Mouse (Mus musculus) gastrocnemius, adult 2 months (tissue): ENCODE measurements around the gene Itk. TPM values are rescaled to one million over a fixed set of nuclear protein-coding genes. Genes with fewer than 3 reads are reported as not detected.
A peak's percentile ranks its signal among the peaks of the same experiment; 100 is the strongest.

Source experiments
- DNase-seq: peaks from one replicate; pipeline ENCODE4 v3.0.0; 2022
- H3K27ac ChIP-seq: fragments of 200-600 bp; 2 replicates; pipeline ENCODE4 v1.8.1; 2022; ENCODE audit warnings: mild to moderate bottlenecking
- H3K4me3 ChIP-seq: fragments of 200-600 bp; 2 replicates; pipeline ENCODE4 v1.8.1; 2022; ENCODE audit warnings: mild to moderate bottlenecking, moderate library complexity
- CTCF ChIP-seq: fragments of 200-600 bp; IDR thresholded peaks from 2 replicates; pipeline ENCODE4 v1.8.1; 2022; ENCODE audit warnings: antibody characterized with exemption, mild to moderate bottlenecking, moderate library complexity
- intact Hi-C: fragments of 180-260 bp; cut with DNase I; formaldehyde crosslinking; loops from one replicate; pipeline ENCODE4 v1.15.1; 2025
- total RNA-seq, 2 experiments: library from RNA; stranded (reverse); gene quantifications; 2 replicates each; pipeline ENCODE4 v1.2.3; 2021

Gene Itk
- total RNA-seq, 2 experiments from 2014 or later = not detected

- intact Hi-C loops = no loop called here
- DNase-seq = no peak
- no peak for TF ChIP-seq CTCF
- no peak overlapping the region for H3K27ac ChIP-seq
- H3K4me3 ChIP-seq = no peak overlapping the region
Measured at GRCm38 (mm10) chr11:46289561-46289960, 99.8 kb downstream of the Itk start.

DNA sequence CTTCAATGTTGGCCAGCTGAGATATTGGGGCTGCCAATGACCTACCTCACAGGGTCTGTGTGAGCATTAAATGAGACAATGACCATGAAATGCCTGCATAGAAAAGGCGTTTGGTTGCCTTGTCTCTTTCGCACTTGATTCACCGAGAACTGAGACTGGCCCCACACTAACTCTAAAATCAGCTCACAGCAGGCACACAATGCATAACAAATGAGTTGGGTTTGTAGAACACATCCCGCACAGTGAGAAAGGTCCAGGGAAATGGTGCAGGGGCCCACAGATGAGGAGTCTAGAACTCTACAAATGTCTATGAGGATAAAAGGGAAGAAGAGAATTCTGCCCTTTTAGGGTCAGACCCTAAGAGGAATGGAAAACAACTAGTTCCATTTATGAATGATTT, 100.3 kb downstream of the Itk start:
- Histone ChIP-seq H3K4me3 (no peak overlapping the region), H3K27ac (no peak overlapping the region)
- no peak for TF ChIP-seq CTCF
- DNase-seq = no peak
- intact Hi-C loops = no loop called here

GRCm38 (mm10) chr11:46288091-46288490, 101.2 kb downstream of the Itk start:
- no peak for TF ChIP-seq CTCF
- no peak for DNase-seq
- H3K27ac ChIP-seq = no peak overlapping the region
- intact Hi-C loops = no loop called here
- no peak overlapping the region for H3K4me3 ChIP-seq

DNA sequence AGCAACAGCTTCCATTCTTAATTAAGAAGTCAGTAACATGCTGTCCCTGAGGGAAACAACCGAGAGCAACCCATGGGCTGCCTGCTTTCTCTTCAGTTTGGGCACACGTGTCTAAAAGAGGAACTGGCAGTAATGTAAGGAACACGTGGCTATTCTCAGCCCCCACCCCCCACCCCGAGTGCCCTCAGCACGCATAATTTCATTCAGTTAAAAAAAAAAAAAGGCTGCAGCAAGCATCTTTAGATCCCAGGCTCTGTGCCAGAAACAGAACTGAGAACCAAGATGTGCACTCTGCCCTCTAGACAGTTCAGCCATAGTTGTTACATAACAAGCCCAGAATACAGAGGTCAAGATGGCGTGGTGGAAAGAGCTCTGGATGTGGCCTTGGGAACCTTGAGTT, 102.5 kb downstream of the Itk start:
- no peak for TF ChIP-seq CTCF
- no peak for DNase-seq
- Histone ChIP-seq H3K27ac (no peak overlapping the region), H3K4me3 (no peak overlapping the region)
- intact Hi-C loops = no loop called here

GRCm38 (mm10) chr11:46283800-46284199, 105.5 kb downstream of the Itk start:
- intact Hi-C loops = no loop called here
- TF ChIP-seq CTCF = no peak
- no peak overlapping the region for H3K27ac ChIP-seq
- H3K4me3 ChIP-seq = no peak overlapping the region
- DNase-seq = no peak

- TF ChIP-seq CTCF = no peak
- no peak overlapping the region for H3K27ac ChIP-seq
- DNase-seq = no peak
- no peak overlapping the region for H3K4me3 ChIP-seq
- intact Hi-C loops = no loop called here
Measured at GRCm38 (mm10) chr11:46282612-46283011, 106.7 kb downstream of the Itk start.

DNA sequence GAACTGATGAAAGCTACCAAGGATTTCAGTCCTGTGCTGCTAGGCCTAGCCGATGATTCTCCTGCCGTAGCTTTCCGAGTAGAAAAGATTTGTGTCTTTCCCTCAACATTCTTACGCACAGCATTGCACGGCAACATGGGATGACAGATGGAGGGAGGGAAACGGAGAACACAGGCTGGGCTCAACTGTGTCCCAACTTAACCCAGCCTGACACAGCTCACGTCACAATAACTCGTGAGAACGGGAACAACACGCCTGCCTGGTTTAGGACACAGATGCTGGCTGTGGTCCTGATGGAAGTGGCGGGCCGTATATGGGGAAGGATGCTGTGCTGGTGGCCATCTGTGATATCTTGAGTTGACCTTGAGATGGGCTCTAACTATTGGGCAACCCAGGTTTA, 110.6 kb downstream of the Itk start:
- H3K27ac ChIP-seq = no peak overlapping the region
- intact Hi-C loops = no loop called here
- no peak for DNase-seq
- no peak for TF ChIP-seq CTCF
- H3K4me3 ChIP-seq = no peak overlapping the region

GRCm38 (mm10) chr11:46278140-46278539, 111.2 kb downstream of the Itk start:
- no peak for TF ChIP-seq CTCF
- Histone ChIP-seq H3K4me3 (no peak overlapping the region), H3K27ac (no peak overlapping the region)
- intact Hi-C loops = no loop called here
- DNase-seq = no peak

DNA sequence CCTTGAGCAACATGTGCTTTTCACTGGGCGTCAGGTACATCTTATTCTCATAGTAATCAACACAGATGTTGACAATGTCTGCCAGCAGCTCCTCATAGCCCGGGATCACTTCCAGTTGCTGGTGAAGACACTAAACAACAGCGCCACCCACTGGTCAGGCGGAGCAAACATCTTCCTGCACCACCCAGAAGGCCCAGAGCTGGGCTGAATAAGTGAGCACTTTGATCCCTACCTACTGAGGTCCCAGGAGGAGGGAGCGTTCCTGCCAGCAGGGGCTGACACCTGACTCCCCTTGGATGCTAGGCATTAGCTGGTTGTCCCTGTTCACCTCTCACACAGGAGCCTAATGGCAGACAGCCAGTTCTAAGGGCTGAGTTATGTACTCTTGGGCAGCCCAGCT, 112.5 kb downstream of the Itk start:
- DNase-seq = no peak
- intact Hi-C loops = no loop called here
- no peak overlapping the region for H3K4me3 ChIP-seq
- TF ChIP-seq CTCF = peak; percentile 40; the same call in 1 of the 2 replicates
- no peak overlapping the region for H3K27ac ChIP-seq

GRCm38 (mm10) chr11:46276168-46276567, 113.1 kb downstream of the Itk start:
- no peak for DNase-seq
- no peak for TF ChIP-seq CTCF
- H3K27ac ChIP-seq = no peak overlapping the region
- H3K4me3 ChIP-seq = no peak overlapping the region
- intact Hi-C loops = no loop called here

DNA sequence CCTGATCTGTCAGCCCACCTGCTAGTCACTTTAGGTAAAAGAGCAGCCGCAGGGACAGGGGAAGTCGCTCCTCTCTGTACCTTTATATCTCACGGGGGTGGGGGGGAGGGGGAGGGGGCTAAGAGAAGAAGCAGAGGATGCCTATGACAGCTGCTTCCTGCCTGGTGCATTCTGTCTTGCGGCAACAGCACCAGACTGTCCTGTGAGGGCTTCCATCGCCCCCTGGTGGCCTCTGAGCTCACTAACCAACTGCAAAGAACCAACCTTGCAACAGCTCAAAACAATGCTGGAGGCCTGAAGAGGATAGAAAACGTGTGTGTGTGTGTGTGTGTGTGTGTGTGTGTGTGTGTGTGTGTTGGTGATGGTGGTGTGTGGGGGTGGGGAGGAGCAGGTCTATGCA, 114.0 kb downstream of the Itk start:
- peak; percentile 74 for DNase-seq
- H3K27ac ChIP-seq = no peak overlapping the region
- TF ChIP-seq CTCF = peak; percentile 66
- H3K4me3 ChIP-seq = no peak overlapping the region
- intact Hi-C loops = no loop called here

Other genes starting within 250 kb of the Itk start
- gene Nipal4, start 223.0 kb downstream of the Itk start, total RNA-seq = not detected
- not detected for gene Fndc9, start 154.0 kb downstream of the Itk start, total RNA-seq
- gene Cyfip2, start 76.7 kb downstream of the Itk start, total RNA-seq = 10 to 100 TPM in 1 of 2 experiments, 1 to 10 TPM in 1; 2.3 to 10.1 TPM
- gene Fam71b, start 7.0 kb upstream of the Itk start, total RNA-seq = not detected
- gene Med7, start 47.4 kb upstream of the Itk start, total RNA-seq = 10 to 100 TPM; 14.5 to 20.0 TPM
- under 1 TPM in 1 of 2 experiments, not detected in 1; 0.17 TPM for gene Havcr2, start 65.4 kb upstream of the Itk start, total RNA-seq
- not detected for gene Gm12169, start 134.7 kb upstream of the Itk start, total RNA-seq
- gene BC053393, start 182.0 kb upstream of the Itk start, total RNA-seq = not detected
- not detected for gene Dppa1, start 239.7 kb upstream of the Itk start, total RNA-seq